Mouse (Mus musculus) CH12.LX (cell line): ENCODE measurements around the gene Ddost. TPM values are rescaled to one million over a fixed set of nuclear protein-coding genes. Genes with fewer than 3 reads are reported as not detected.

ENCODE experiments used
- DNase-seq: peaks from one replicate; pipeline ENCODE4 v3.0.0-alpha.2; 2013; ENCODE audit errors: extremely low read depth
- H3K27ac ChIP-seq: 2 replicates; pipeline ENCODE4 v1.5.1; 2012; ENCODE audit warnings: low read depth, mild to moderate bottlenecking, control low read depth, moderate library complexity; ENCODE audit not compliant: insufficient read depth
- H3K27me3 ChIP-seq: replicated peaks from 2 replicates; pipeline ENCODE3; 2012; ENCODE audit warnings: inconsistent platforms
- H3K36me3 ChIP-seq, 2 experiments: replicated peaks in 1 of 2; 2 replicates each; pipeline versions ENCODE3 to v1.6.1; 2012; ENCODE audit warnings: inconsistent platforms in 1 of 2, low read length in 1 of 2, mild to moderate bottlenecking in 1 of 2, mixed read lengths in 1 of 2, moderate library complexity in 1 of 2; ENCODE audit not compliant: control insufficient read depth in 1 of 2, insufficient read depth in 1 of 2
- H3K4me1 ChIP-seq, 2 experiments: 2 replicates each; pipeline ENCODE4 v1.6.1; 2012; ENCODE audit warnings: inconsistent platforms in 1 of 2, moderate library complexity in 1 of 2; ENCODE audit not compliant: insufficient read depth in 2 of 2, control insufficient read depth in 1 of 2
- H3K4me2 ChIP-seq: 2 replicates; pipeline ENCODE4 v1.6.1; 2012; ENCODE audit warnings: low read depth, mild to moderate bottlenecking, control low read depth; ENCODE audit not compliant: poor library complexity, insufficient read depth, severe bottlenecking
- H3K4me3 ChIP-seq, 3 experiments: fragments of 150-350 bp in 1 of 3; sonication (generic) in 1 of 3; replicated peaks in 1 of 3; 2 replicates each; pipeline versions ENCODE3 to v1.5.1; 2011 to 2012; ENCODE audit warnings: low read depth in 2 of 3, low read length in 2 of 3, mild to moderate bottlenecking in 2 of 3, moderate library complexity in 2 of 3, control low read depth in 1 of 3, improper control_type of control experiment in 1 of 3, inconsistent platforms in 1 of 3, mixed read lengths in 1 of 3; ENCODE audit not compliant: poor library complexity in 1 of 3
- H3K79me2 ChIP-seq: replicated peaks from 2 replicates; pipeline ENCODE4 v1.6.1; 2012; ENCODE audit warnings: mild to moderate bottlenecking, moderate library complexity; ENCODE audit not compliant: control insufficient read depth, poor library complexity, insufficient read depth, severe bottlenecking; ENCODE audit errors: extremely low read depth
- H3K9ac ChIP-seq: 2 replicates; pipeline ENCODE4 v1.6.1; 2012; ENCODE audit warnings: low read depth, mild to moderate bottlenecking, control low read depth, moderate library complexity; ENCODE audit not compliant: insufficient read depth
- H3K9me3 ChIP-seq: replicated peaks from 2 replicates; pipeline ENCODE3; 2012; ENCODE audit warnings: low read length, inconsistent platforms, mixed read lengths
- CHD1 ChIP-seq: IDR thresholded peaks from 2 replicates; pipeline ENCODE4 v1.6.1; 2012; ENCODE audit warnings: low read depth, low read length, improper control_type of control experiment, inconsistent platforms
- CHD2 ChIP-seq: IDR thresholded peaks from 2 replicates; pipeline ENCODE4 v1.6.1; 2011; ENCODE audit warnings: low read length, improper control_type of control experiment
- CTCF ChIP-seq, 2 experiments: IDR thresholded peaks in 1 of 2; conservative IDR thresholded peaks in 1 of 2; 2 replicates each; pipeline ENCODE4 v1.5.1; 2011 to 2012; ENCODE audit warnings: low read depth in 2 of 2, low read length in 2 of 2, improper control_type of control experiment in 1 of 2, inconsistent platforms in 1 of 2, mild to moderate bottlenecking in 1 of 2, moderate library complexity in 1 of 2
- E2F4 ChIP-seq: IDR thresholded peaks from 2 replicates; pipeline ENCODE4 v1.6.1; 2011; ENCODE audit warnings: low read depth, low read length, improper control_type of control experiment; ENCODE audit not compliant: insufficient replicate concordance
- ELF1 ChIP-seq: IDR thresholded peaks from 2 replicates; pipeline ENCODE4 v1.6.1; 2014; ENCODE audit warnings: low read depth, mild to moderate bottlenecking, inconsistent platforms, low read length, improper control_type of control experiment
- EP300 ChIP-seq: IDR thresholded peaks from 2 replicates; pipeline ENCODE4 v1.6.1; 2011; ENCODE audit warnings: low read length, improper control_type of control experiment
- HCFC1 ChIP-seq: IDR thresholded peaks from 2 replicates; pipeline ENCODE4 v1.6.1; 2012; ENCODE audit warnings: low read depth, mild to moderate bottlenecking, inconsistent platforms, low read length, improper control_type of control experiment
- JUN ChIP-seq: IDR thresholded peaks from 2 replicates; pipeline ENCODE4 v1.6.1; 2011; ENCODE audit warnings: low read depth, mild to moderate bottlenecking, low read length, improper control_type of control experiment, moderate library complexity; ENCODE audit not compliant: insufficient read depth
- JUND ChIP-seq: conservative IDR thresholded peaks from 2 replicates; pipeline ENCODE4 v1.6.1; 2011; ENCODE audit warnings: low read depth, low read length, improper control_type of control experiment
- MAX ChIP-seq: IDR thresholded peaks from 2 replicates; pipeline ENCODE4 v1.6.1; 2011; ENCODE audit warnings: low read length, improper control_type of control experiment
- MAZ ChIP-seq: IDR thresholded peaks from 2 replicates; pipeline ENCODE4 v1.6.1; 2012; ENCODE audit warnings: low read depth, mild to moderate bottlenecking, inconsistent platforms, low read length, improper control_type of control experiment, moderate library complexity
- MEF2A ChIP-seq: IDR thresholded peaks from 2 replicates; pipeline ENCODE4 v1.6.1; 2014; ENCODE audit warnings: low read depth, mild to moderate bottlenecking, inconsistent platforms, low read length, improper control_type of control experiment, borderline replicate concordance
- MYC ChIP-seq: IDR thresholded peaks from 2 replicates; pipeline ENCODE4 v1.6.1; 2011; ENCODE audit warnings: low read depth, mild to moderate bottlenecking, improper control_type of control experiment, low read length
- NELFE ChIP-seq: IDR thresholded peaks from 2 replicates; pipeline ENCODE4 v1.6.1; 2011; ENCODE audit warnings: low read depth, low read length, improper control_type of control experiment
- POLR2A ChIP-seq: IDR thresholded peaks from 2 replicates; pipeline ENCODE4 v1.6.1; 2011; ENCODE audit warnings: low read depth, mild to moderate bottlenecking, improper control_type of control experiment, low read length
- RAD21 ChIP-seq: IDR thresholded peaks from 2 replicates; pipeline ENCODE4 v1.6.1; 2011; ENCODE audit warnings: low read depth, mild to moderate bottlenecking, low read length, improper control_type of control experiment, moderate library complexity
- SIN3A ChIP-seq: IDR thresholded peaks from 2 replicates; pipeline ENCODE4 v1.6.1; 2012; ENCODE audit warnings: low read length, improper control_type of control experiment, inconsistent platforms
- SMC3 ChIP-seq: IDR thresholded peaks from 2 replicates; pipeline ENCODE4 v1.6.1; 2011; ENCODE audit warnings: low read depth, low read length, improper control_type of control experiment
- TCF12 ChIP-seq: IDR thresholded peaks from 2 replicates; pipeline ENCODE4 v1.6.1; 2014; ENCODE audit warnings: low read depth, mild to moderate bottlenecking, inconsistent platforms, low read length, improper control_type of control experiment
- UBTF ChIP-seq: IDR thresholded peaks from 2 replicates; pipeline ENCODE4 v1.6.1; 2012; ENCODE audit warnings: low read depth, mild to moderate bottlenecking, inconsistent platforms, low read length, improper control_type of control experiment, moderate library complexity
- USF2 ChIP-seq: conservative IDR thresholded peaks from 2 replicates; pipeline ENCODE4 v1.6.1; 2011; ENCODE audit warnings: low read depth, low read length, improper control_type of control experiment
- ZC3H11A ChIP-seq: IDR thresholded peaks from 2 replicates; pipeline ENCODE4 v1.6.1; 2012; ENCODE audit warnings: low read depth, mild to moderate bottlenecking, inconsistent platforms, low read length, improper control_type of control experiment
- ZKSCAN1 ChIP-seq: IDR thresholded peaks from 2 replicates; pipeline ENCODE4 v1.6.1; 2012; ENCODE audit warnings: low read depth, inconsistent platforms, low read length, improper control_type of control experiment, borderline replicate concordance
- ZNF384 ChIP-seq: IDR thresholded peaks from 2 replicates; pipeline ENCODE4 v1.6.1; 2012; ENCODE audit warnings: low read depth, low read length, improper control_type of control experiment, inconsistent platforms
- dilution Hi-C: fragments of 300-500 bp; cut with MboI; formaldehyde crosslinking; loops from 2 replicates; pipeline ENCODE4 v1.14.3; 2020; ENCODE audit warnings: low sequenced_read_pairs; ENCODE audit not compliant: extremely low pct_unique_long_range_greater_than_20kb, extremely low pct_ligation_motif_present
- in situ Hi-C: fragments of 300-500 bp; cut with MboI; formaldehyde crosslinking; loops from 3 replicates; pipeline ENCODE4 v1.14.3; 2019; ENCODE audit warnings: low sequenced_read_pairs, low pct_ligation_motif_present, low pct_unique_long_range_greater_than_20kb, mixed read lengths
- polyA plus RNA-seq: library from polyadenylated mRNA; unstranded; fragments of >175 nt; gene quantifications from 2 replicates; pipeline ENCODE4 v1.2.1, GENCODE M21; 2012; ENCODE audit warnings: low read depth; ENCODE audit not compliant: insufficient read length
- total RNA-seq, 2 experiments: library from RNA; depleted of rRNA; stranded (reverse); fragments of 300-350 nt in 1 of 2; fragments of >200 nt in 1 of 2; gene quantifications; 2 replicates each; pipeline ENCODE4 v1.2.3; 2012 to 2014

Ddost gene
- total and polyA plus RNA-seq, 3 experiments, result 163 to 186 (median 164) TPM

DNA sequence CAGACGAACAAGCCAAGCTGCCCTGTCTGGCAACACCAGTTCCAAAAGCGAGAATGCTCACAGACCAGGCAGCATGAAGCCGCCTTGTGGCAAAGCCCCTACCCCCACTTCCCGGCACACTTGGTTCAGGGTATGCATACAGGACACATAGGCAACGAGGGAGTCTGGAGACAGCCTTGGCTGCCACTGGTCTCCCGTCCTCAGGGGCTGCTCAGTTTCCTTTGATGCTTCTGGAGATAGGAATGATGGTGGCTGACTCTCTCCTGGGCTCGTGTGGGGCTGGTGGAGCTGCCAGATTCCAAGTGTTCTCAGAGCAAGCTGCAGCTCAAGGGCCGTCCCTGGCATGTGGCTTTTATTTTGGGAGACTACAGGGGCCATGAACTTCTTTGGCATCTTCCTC is 36.9 kb downstream of the Ddost start:
- Histone ChIP-seq H3K9ac (no peak overlapping the region), H3K27ac (no peak overlapping the region), H3K27me3 (peaks cover 90% of the 10 kb centered on the region), H3K79me2 (no peaks in the 10 kb centered on the region), H3K4me1 (peaks cover 0 to 8% of the 10 kb centered on the region in 2 experiments; a peak in 2 of 4 replicates), H3K36me3 (no peaks in the 10 kb centered on the region), H3K9me3 (no peaks in the 10 kb centered on the region), H3K4me3 (no peak overlapping the region), H3K4me2 (no peak overlapping the region)
- no peak for DNase-seq
- in situ Hi-C loops, result no loop called here
- dilution Hi-C loops, result no loop called here
- no peak for TF ChIP-seq ELF1
- TF ChIP-seq MAX, result no peak
- no peak for TF ChIP-seq EP300
- TF ChIP-seq MEF2A, result no peak
- no peak for TF ChIP-seq SMC3
- TF ChIP-seq HCFC1, result no peak
- no peak for TF ChIP-seq MAZ
- TF ChIP-seq JUN, result no peak
- no peak for TF ChIP-seq JUND
- TF ChIP-seq USF2, result no peak
- TF ChIP-seq CHD2, result no peak
- no peak for TF ChIP-seq NELFE
- no peak for TF ChIP-seq MYC
- TF ChIP-seq TCF12, result no peak
- TF ChIP-seq CTCF (conservative IDR thresholded peaks at IDR 0.05 in 1 of 2, IDR thresholded peaks at IDR 0.05 in 1 of 2; ENCODE audit: low read depth in 2 of 2, low read length in 2 of 2), result no peak
- no peak for TF ChIP-seq ZNF384

DNA sequence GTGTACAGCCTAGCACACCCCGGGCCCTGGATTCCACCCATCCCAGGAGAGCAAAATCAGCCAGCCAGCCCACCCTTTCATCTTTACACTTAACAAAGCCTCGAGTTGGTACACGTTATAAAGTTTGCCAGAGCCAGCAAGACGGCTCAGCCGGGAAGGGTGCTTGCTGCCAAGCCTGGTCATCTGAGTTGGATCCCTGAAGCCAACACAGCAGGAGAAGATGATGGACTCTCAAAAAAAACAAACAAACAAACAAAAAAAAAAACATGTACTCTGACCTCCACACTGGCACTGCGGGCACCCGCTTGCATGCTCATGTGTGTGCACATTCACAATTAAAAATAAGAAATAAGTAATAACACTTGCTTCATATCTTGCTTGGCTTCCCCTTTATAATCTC is 37.5 kb downstream of the Ddost start:
- in situ Hi-C loops, result no loop called here
- no peaks in the 10 kb centered on the region for H3K79me2 ChIP-seq
- H3K36me3 ChIP-seq, result no peaks in the 10 kb centered on the region
- H3K27me3 ChIP-seq, result peaks cover 93% of the 10 kb centered on the region
- H3K9me3 ChIP-seq, result no peaks in the 10 kb centered on the region
- no peak for DNase-seq
- dilution Hi-C loops, result no loop called here
- H3K4me2 ChIP-seq, result no peak overlapping the region
- TF ChIP-seq UBTF (no peak), POLR2A (no peak), ZC3H11A (no peak), CTCF (conservative IDR thresholded peaks at IDR 0.05 in 1 of 2, IDR thresholded peaks at IDR 0.05 in 1 of 2; ENCODE audit: low read depth in 2 of 2, low read length in 2 of 2) (no peak), E2F4 (no peak), SIN3A (no peak), CHD1 (no peak), RAD21 (no peak), ZKSCAN1 (no peak)
- TF ChIP-seq, all 38 proteins: peak for 0
- peaks cover 0 to 1% of the 10 kb centered on the region in 2 experiments; a peak in 2 of 4 replicates for H3K4me1 ChIP-seq
- H3K9ac ChIP-seq, result no peak overlapping the region
- H3K27ac ChIP-seq, result no peak overlapping the region
- no peak overlapping the region for H3K4me3 ChIP-seq
